Mouse (Mus musculus) layer of hippocampus, postnatal 10 days (tissue): ENCODE data around the gene Lrrc75b. TPM values are rescaled to one million over a fixed set of nuclear protein-coding genes. Genes with fewer than 3 reads are reported as not detected.

Experiments used
- DNase-seq, 2 experiments: peaks; one replicate each; pipeline ENCODE4 v3.0.0; 2021; ENCODE audit warnings: low spot score in 2 of 2
- long read RNA-seq: library from polyadenylated mRNA; stranded (forward); transcript quantifications from one replicate; pipeline ENCODE4 v2.0.0, GENCODE M21; 2023
- total RNA-seq, 2 experiments: library from RNA; stranded (reverse); gene quantifications; 2 replicates each; pipeline ENCODE4 v1.2.3; 2021

The Lrrc75b gene
- total RNA-seq = 10 to 100 TPM; 24.0 to 24.7 TPM
- long read RNA-seq, full-length matches to known transcripts = 3 of 7 reads
- long read RNA-seq, partial matches to known transcripts = 0 of 7 reads
- long read RNA-seq, other reads (novel, unspliced or antisense) = 4 of 7 reads

DNA sequence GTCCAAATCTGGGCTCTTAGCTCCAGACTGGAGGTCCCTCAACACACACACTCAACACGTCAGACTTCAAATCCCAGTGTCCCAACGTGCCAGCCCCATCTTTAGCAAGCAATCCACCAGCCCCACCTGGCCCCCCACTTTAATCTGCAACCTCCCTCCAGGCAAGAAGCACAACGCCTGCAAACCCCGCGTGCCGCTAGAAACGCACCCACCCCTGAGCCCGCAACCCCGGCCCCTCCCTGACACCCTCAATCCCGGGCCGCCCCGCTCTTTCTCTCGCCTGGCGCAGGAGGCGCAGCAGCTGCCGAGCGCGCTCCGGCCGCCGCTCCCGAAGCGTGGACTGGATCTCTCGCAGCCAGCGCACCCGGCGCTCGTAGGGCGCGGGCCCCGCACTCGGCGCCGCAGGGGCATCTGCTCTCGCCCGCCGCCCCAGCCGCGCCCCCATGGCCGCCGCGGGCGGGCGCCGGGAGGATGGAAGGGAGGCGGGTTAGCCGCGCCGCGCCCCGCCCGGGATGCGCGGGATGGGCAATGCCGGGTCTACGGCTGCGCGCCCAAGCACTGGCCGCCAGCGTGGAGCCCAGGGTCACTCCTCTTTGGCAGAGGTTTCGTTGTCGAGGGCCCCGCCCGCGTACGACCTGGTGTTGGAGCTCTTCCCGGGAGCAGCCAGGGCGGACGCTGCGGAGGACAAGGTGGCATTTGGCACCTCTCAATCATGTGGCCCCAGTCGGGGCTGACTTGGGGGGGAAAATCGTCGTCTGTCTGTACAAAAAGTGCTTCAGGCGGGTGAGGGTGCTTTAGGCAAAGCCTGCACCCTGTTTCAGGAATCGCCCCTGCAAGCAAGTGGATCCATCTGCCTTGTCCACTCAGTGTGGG, at the start of gene Lrrc75b:
TSS of gene Lrrc75b (minus strand) at position 655 of the 873 bp plus-strand sequence.
- DNase-seq = peak; percentile 55 to 64

GRCm38 (mm10) chr10:75608975-75609374, 48.8 kb upstream of the Lrrc75b start:
- no peak for DNase-seq

DNA sequence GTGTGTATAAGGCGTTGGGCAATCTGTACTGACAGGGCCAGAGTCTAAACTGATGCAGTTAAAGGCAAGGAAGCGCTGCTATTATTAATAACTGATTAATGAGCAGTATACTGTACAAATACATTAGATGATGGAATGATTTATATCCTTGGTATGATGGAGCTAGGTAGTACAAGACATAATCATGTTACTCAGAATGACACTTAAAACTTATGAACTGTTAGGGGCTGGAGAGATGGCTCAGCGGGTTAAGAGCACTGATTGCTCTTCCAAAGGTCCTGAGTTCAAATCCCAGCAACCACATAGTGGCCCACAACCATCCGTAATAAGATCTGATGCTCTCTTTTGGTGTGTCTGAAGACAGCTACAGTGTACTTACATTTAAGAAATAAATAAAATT, 47.1 kb upstream of the Lrrc75b start:
- no peak for DNase-seq

DNA sequence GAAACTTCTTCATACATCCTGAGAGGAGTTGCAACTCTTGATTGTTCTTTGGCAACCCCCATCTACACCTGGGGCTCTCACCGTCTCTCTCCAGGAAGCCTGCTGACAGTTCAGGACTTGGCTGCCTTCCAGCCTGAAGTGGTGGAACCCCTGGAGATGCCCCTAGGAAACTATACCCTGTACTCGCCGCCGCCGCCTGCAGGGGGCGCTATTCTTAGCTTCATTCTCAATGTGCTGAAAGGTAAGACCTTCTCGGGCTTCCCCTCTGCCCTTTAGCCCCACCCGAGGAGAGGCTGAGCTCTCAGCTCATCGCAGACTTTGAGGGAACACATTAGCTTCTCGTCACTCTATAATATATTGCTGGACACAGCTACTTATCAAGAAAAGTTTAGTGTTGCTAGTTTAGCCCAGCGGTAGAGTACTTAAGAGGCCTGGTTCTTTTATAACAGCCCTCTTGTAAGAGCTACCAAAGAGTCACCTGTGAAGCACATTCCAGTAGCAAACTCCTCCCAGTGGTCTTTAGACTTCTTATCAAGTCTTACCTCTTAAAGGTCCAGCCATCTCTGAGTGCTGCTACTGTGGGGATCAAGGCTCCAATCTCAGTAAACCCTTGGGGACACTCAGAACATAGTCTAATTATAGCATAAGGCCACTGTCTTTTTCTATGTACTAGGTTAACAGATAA, 45.2 kb upstream of the Lrrc75b start:
- no peak for DNase-seq

GRCm38 (mm10) chr10:75600189-75600730, 40.1 kb upstream of the Lrrc75b start:
- DNase-seq = no peak

GRCm38 (mm10) chr10:75595981-75596380, 35.9 kb upstream of the Lrrc75b start:
- DNase-seq = no peak

- no peak for DNase-seq
Measured at GRCm38 (mm10) chr10:75592585-75592984, 32.5 kb upstream of the Lrrc75b start.

DNA sequence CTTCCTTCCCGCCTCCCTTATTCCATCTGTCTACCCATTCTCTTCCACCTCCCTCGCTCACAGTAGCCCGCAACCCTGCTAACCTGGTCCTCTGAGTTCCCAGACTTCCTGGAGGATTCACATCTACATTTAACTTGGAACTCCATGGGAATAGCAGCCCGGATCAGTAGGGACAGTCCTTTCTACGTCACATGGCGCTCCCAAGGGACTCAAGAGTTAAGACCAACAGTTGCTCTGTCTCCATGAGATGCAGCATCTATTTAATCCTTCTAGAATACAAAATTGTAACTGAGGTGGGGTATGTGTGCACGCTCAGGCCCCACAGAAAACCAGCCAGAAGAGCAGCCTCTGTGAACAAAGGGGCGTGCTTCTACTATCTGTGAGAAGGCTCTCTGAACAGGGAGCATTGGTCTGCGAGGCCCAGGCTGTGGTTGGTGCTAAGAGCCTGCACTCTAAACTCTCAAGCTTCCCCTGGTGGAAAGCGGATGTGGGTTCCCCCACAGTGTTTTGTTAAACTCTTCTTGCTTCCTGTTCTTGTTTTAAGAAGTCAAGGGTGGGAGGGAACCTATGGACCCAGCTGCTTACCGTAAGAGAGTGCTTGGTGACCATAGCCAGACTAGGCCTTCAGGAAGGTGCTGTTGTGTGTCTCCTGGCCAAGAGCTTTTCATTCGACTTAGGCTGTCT, 31.2 kb upstream of the Lrrc75b start:
- DNase-seq = no peak

DNA sequence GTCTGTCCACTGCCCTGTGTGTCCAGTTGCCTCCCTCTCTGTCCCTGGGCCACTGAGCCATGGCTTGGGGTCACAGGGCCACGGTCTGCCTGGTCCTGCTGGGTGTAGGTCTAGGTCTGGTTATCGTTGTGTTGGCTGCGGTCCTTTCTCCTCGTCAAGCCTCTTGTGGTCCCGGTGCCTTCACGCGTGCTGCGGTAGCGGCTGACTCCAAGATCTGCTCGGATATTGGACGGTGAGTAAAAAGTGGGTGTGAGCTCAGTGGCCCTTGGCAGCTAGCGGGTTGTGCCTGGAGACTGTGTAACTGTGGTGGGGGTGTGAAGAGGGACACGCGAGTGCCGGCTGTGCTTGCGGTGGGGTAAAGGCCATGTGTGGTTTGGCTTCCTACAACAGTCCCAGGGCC, 29.5 kb upstream of the Lrrc75b start:
- DNase-seq = no peak

- peak in 1 of 2 experiments; percentile 46 for DNase-seq
Measured at GRCm38 (mm10) chr10:75589129-75589528, 29.0 kb upstream of the Lrrc75b start, which contains the start of gene Ggt5. Gene Ggt5 (plus strand): TSS chr10:75589340.

DNA sequence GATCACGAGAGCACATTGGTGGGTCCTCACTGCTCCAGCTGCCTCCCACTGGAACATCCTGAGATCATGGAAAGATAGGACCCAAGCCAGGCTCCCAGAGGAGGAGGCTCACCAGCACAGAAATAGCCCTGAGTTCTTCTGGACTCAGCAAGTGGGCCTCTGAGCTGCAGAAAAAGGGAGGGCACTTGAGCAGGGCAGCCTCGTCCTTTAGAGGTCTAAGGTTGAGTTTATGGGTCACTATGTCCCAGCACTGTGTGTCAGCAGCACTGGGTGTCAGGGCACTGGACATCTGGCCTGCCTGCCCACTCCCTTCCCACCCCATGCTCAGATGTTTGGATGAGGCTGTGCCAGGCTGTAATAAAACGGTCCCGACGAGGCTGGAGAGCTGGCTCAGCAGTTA, 28.2 kb upstream of the Lrrc75b start:
- DNase-seq = no peak

- DNase-seq = no peak
Measured at GRCm38 (mm10) chr10:75587781-75588180, 27.7 kb upstream of the Lrrc75b start.

DNA sequence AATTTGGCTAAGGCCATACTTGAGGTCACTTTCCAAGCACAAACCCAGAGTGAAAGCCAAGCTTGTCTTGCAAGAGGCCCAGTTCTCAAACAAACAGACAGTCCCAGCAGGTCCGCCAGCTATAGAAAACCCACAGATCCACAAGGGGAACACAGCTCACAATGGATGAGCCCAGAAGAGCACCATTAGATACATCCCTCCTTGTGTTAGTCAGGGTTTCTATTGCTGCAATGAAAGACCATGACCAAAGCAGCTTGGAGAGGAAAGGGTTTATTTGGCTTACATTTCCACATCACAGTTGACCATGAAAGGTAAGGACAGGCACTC, 26.4 kb upstream of the Lrrc75b start:
- no peak for DNase-seq

DNA sequence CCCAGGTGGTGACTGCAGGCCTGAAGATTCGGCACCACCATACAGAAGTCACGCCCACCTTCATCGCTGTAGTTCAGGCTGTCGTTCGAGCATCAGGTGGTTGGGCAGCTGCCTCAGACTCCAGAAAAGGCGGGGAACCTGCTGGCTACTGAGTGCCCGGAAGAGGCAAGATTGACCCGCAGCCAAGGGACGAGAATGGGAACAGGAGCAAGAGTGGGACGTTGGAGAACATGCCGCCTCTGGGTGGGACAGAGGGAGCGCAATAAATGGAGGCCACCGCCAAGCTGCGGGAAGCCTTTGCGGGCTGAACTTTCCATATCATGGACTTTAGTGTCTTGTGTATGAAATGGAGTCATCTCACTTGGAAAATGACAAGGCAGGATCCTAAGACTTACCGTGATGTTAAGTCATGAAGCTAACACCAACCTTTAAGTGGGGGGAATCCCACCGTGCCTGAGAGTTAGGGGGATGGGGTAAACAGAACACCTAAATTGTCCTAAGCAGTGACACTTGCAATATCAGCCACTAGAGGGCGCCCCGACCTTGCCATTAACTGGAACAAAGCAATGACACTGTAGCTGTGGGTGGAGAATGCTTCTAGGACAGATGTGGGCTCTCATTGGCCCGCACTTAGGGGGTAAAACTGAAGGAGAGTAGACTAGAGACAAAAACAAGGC, 25.9 kb upstream of the Lrrc75b start:
- DNase-seq = peak; percentile 95 to 96

DNA sequence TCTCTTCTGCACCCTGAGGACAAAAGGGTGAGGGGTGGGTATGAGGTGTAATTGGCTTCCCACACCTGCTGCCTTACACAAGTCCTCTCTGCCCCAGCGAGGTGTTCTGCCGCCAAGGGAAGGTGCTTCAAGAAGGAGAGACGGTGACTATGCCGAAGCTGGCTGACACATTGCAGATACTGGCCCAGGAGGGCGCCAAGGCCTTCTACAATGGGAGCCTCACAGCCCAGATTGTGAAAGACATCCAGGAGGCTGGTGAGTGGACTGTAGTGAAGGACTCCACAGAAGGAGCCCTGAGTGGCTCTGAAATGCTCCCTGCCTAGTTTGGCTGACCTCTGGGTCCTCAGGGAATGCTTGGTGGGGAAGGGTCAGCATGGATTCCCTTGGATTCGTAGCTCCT, 19.0 kb upstream of the Lrrc75b start:
- no peak for DNase-seq

DNA sequence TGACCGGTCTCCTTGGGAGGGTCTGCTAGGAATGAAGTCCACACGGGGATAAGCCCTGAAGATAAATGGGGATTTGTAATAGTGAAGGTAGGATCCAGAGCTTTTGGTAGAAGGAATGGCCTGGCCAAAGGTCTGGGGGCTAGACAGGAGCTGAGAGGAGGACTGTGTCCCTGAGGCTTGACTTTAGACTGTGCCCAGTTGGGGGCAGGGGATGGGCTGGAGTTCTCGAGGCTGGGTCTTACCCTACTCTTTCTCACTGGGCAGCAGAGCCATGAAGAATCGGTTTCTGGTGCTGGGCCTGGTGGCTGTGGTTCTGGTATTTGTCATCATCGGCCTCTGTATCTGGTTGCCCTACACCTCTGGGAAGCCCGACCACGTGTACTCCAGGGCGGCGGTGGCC, 13.8 kb upstream of the Lrrc75b start:
- no peak for DNase-seq

DNA sequence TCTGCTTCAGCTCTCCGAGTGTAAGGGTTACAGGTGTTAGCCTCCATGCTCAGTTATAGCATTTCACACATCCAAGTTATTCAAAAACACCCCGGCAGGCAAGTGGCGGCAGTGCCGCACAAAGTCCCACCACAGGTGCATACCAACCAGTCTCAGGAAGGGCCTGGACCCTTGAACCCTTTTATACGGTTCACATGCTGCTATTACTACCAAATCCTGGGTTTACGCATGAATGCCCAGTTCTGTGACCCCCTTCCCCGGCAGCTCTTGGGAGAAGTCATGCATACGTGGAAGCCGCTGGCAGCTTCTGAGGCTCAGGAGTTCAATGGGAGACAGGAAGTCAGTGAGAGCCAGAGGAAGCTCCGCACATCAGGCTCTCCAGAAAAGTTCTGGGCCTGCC, 13.1 kb upstream of the Lrrc75b start:
- DNase-seq = no peak

- no peak for DNase-seq
Measured at GRCm38 (mm10) chr10:75571937-75572336, 11.8 kb upstream of the Lrrc75b start.

DNA sequence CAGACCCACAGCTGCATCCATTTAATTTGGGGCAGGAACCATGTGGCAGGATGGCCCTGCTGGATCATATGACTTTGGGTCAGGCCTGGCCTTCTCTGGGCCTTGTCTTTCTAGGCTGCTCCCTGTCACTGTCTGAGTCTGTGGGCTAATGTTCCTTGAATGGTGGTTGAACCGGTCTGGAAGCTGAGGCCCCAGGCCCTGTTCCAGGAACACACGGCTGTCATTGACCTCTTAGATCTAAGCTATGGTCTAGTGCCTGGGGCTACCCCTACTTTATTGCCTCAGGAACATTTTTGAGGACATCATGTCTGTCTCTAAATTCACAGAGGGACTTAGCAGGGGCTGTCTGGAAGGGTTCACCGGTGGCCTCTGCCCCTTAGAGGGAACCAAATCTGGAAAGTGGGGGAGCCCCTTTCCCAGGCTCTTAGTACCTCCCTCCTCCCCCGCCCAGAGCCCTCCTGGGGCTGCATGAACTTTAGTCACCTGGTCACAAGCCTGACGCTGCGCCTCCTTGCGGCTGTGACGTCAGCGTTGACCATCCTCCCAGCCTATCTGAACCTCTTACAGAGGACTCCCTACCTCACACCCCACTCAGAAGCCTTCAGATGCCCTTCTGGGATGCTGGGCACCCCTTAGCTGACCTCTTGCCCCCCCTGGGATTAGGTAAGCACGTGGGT, 11.0 kb upstream of the Lrrc75b start:
- no peak for DNase-seq

DNA sequence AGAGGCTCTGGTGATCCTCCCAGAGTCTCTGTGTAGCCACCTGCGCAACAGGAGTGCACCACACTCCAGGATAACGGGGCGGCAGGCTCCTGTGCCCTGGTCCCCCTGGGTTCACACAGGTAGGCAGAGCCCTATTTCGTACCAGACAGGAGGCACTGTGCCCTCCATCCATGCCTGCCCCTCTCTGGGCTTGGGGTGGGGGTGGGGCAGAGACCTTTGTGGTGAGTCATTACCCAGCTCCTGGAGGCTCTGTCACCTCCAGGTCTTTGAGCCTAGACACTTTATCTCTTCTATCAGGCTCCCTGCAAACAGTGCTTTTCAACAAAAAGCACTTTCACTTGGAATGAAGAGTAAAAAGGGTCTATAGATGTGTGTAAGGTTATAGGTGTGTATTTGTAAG, 8.7 kb upstream of the Lrrc75b start:
- DNase-seq = no peak
